Mouse (Mus musculus) lung, postnatal 0 days (tissue): Measurements from ENCODE around the gene Gm45713. TPM values are rescaled to one million over a fixed set of nuclear protein-coding genes. Genes with fewer than 3 reads are reported as not detected.
A peak's percentile ranks its signal among the peaks of the same experiment; 100 is the strongest.

Experiments
- ATAC-seq: fragments of 200-750 bp; cut with Nextera tagmentation; 2 replicates; pipeline ENCODE4 v1.8.0; 2017; ENCODE audit warnings: moderate library complexity
- DNase-seq: peaks from one replicate; pipeline ENCODE4 v3.0.0-alpha.2; 2016; ENCODE audit warnings: low spot score
- H3K27ac ChIP-seq: fragments of 300-500 bp; sonication (generic); 2 replicates; pipeline ENCODE4 v1.5.1; 2014; ENCODE audit warnings: antibody characterized with exemption, mild to moderate bottlenecking, low read length, mixed read lengths
- H3K27me3 ChIP-seq: fragments of 300-500 bp; sonication (generic); replicated peaks from 2 replicates; pipeline ENCODE4 v1.6.1; 2014; ENCODE audit warnings: low read length, mixed read lengths; ENCODE audit not compliant: insufficient read depth
- H3K36me3 ChIP-seq: fragments of 300-500 bp; sonication (generic); 2 replicates; pipeline ENCODE4 v1.6.1; 2014; ENCODE audit warnings: low read length, mixed read lengths; ENCODE audit not compliant: insufficient read depth
- H3K4me1 ChIP-seq: fragments of 300-500 bp; sonication (generic); 2 replicates; pipeline ENCODE4 v1.6.1; 2014; ENCODE audit warnings: antibody characterized with exemption, low read depth, low read length, mixed read lengths; ENCODE audit not compliant: insufficient read depth
- H3K4me2 ChIP-seq: fragments of 300-500 bp; sonication (generic); replicated peaks from 2 replicates; pipeline ENCODE4 v1.6.1; 2014; ENCODE audit warnings: low read depth, mild to moderate bottlenecking, low read length, moderate library complexity, mixed read lengths
- H3K4me3 ChIP-seq: fragments of 300-500 bp; sonication (generic); 2 replicates; pipeline ENCODE4 v1.5.1; 2014; ENCODE audit warnings: low read depth, low read length
- H3K9ac ChIP-seq: fragments of 300-500 bp; sonication (generic); replicated peaks from 2 replicates; pipeline ENCODE4 v1.6.1; 2014; ENCODE audit warnings: low read depth, mild to moderate bottlenecking
- H3K9me3 ChIP-seq: fragments of 300-500 bp; sonication (generic); 2 replicates; pipeline ENCODE4 v1.6.1; 2016; ENCODE audit warnings: low read length, mixed read lengths
- CTCF ChIP-seq: IDR thresholded peaks from 2 replicates; pipeline ENCODE4 v1.5.1; 2016; ENCODE audit warnings: antibody characterized with exemption, mild to moderate bottlenecking
- EP300 ChIP-seq: IDR thresholded peaks from 2 replicates; pipeline ENCODE4 v1.6.1; 2016; ENCODE audit warnings: antibody characterized with exemption, mild to moderate bottlenecking, control low read depth
- WGBS: fragments of 180-500 bp; shearing (Covaris S2); extraction: QIAGEN DNeasy Blood & Tissue Kit; methylation state at CpG from one replicate; pipeline ENCODE4 v1.1.7; 2014; 5-methylcytosine and 5-hydroxymethylcytosine counted together
- polyA plus RNA-seq: library from polyadenylated mRNA; unstranded; fragments of >200 nt; fragmentation: Nextera tagmentation; extraction: Ambion mirVana; gene quantifications from 2 replicates; pipeline ENCODE4 v1.2.1, GENCODE M21; 2015

The Gm45713 gene
- polyA plus RNA-seq, 1 experiment from 2014 or later: 0.62 TPM

- TF ChIP-seq EP300 (no peak), CTCF (no peak)
- DNase-seq (no peak), ATAC-seq (no peak)
- Histone ChIP-seq H3K4me3 (no peak overlapping the region), H3K9ac (no peak overlapping the region), H3K36me3 (0 out of 2 replicates have a peak, but pooled peaks cover 9% of the 10 kb centered on the region), H3K4me1 (no peaks in the 10 kb centered on the region), H3K27ac (no peak overlapping the region; the same call in 1 of the 2 replicates), H3K9me3 (no peaks in the 10 kb centered on the region), H3K27me3 (no peaks in the 10 kb centered on the region), H3K4me2 (no peak overlapping the region)
- WGBS: 52% methylated on average over 4 of the region's 4 CpGs
These were observed 14.3 kb upstream of the Gm45713 start for GRCm38 (mm10) chr7:45150321-45150720.

- 0 out of 2 replicates have a peak, but pooled peaks cover 12% of the 10 kb centered on the region for H3K36me3 ChIP-seq
- DNase-seq (peak; percentile 28), ATAC-seq (no peak)
- H3K9ac ChIP-seq: no peak overlapping the region
- H3K27ac ChIP-seq: no peak overlapping the region
- WGBS: 62% methylated on average over 6 of the region's 6 CpGs
- no peak overlapping the region for H3K4me3 ChIP-seq
- no peaks in the 10 kb centered on the region for H3K9me3 ChIP-seq
- TF ChIP-seq CTCF: no peak
- no peak for TF ChIP-seq EP300
- no peak overlapping the region for H3K4me2 ChIP-seq
- H3K27me3 ChIP-seq: no peaks in the 10 kb centered on the region
- no peaks in the 10 kb centered on the region for H3K4me1 ChIP-seq
These were observed 13.5 kb upstream of the Gm45713 start for GRCm38 (mm10) chr7:45149545-45149944.

- Histone ChIP-seq H3K4me2 (no peak overlapping the region), H3K9ac (no peak overlapping the region), H3K27me3 (no peaks in the 10 kb centered on the region), H3K36me3 (0 out of 2 replicates have a peak, but pooled peaks cover 12% of the 10 kb centered on the region), H3K27ac (no peak overlapping the region), H3K4me1 (no peaks in the 10 kb centered on the region), H3K4me3 (no peak overlapping the region), H3K9me3 (no peaks in the 10 kb centered on the region)
- 45% methylated on average over 4 of the region's 4 CpGs for WGBS
- ATAC-seq (no peak), DNase-seq (no peak)
- TF ChIP-seq EP300 (no peak), CTCF (no peak)
These were observed 12.6 kb upstream of the Gm45713 start for GRCm38 (mm10) chr7:45148534-45149098.

- H3K9ac ChIP-seq: no peak overlapping the region
- 0 out of 2 replicates have a peak, but pooled peaks cover 12% of the 10 kb centered on the region for H3K36me3 ChIP-seq
- H3K4me3 ChIP-seq: no peak overlapping the region
- H3K4me1 ChIP-seq: no peaks in the 10 kb centered on the region
- no peaks in the 10 kb centered on the region for H3K27me3 ChIP-seq
- H3K9me3 ChIP-seq: no peaks in the 10 kb centered on the region
- WGBS: 66% methylated on average over 11 of the region's 11 CpGs
- no peak overlapping the region for H3K27ac ChIP-seq
- no peak for ATAC-seq
- TF ChIP-seq EP300: no peak
- TF ChIP-seq CTCF: no peak
- DNase-seq: no peak
- no peak overlapping the region for H3K4me2 ChIP-seq
These were observed 11.9 kb upstream of the Gm45713 start for GRCm38 (mm10) chr7:45147899-45148298.

DNA sequence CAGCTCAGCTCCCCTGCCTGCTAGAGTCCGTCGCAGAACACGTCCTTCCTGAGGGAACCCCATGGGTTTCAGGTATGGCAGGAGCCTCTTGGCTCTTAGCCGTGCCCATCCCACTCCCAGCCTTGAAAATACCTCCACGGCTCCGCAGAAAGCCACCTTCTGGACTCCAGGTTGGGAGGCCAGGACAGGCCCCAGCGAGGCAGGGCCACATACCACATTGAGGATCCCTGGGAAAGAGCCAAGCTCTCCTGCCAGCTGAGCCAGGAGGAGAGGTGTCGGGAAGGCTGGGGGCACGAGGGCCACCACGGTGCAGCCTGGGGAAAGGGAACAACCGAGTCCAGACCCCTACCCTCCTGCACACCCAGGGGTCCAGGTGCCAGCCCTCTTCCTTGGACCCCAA lies 11.2 kb upstream of the Gm45713 start:
- no peak overlapping the region for H3K27ac ChIP-seq
- H3K4me3 ChIP-seq: no peak overlapping the region
- H3K4me1 ChIP-seq: no peaks in the 10 kb centered on the region
- H3K9ac ChIP-seq: no peak overlapping the region
- no peak overlapping the region for H3K4me2 ChIP-seq
- ATAC-seq (no peak), DNase-seq (no peak)
- TF ChIP-seq CTCF: no peak
- TF ChIP-seq EP300: no peak
- H3K36me3 ChIP-seq: 0 out of 2 replicates have a peak, but pooled peaks cover 12% of the 10 kb centered on the region
- no peaks in the 10 kb centered on the region for H3K27me3 ChIP-seq
- no peaks in the 10 kb centered on the region for H3K9me3 ChIP-seq
- WGBS: 90% methylated on average over 11 of the region's 11 CpGs

DNA sequence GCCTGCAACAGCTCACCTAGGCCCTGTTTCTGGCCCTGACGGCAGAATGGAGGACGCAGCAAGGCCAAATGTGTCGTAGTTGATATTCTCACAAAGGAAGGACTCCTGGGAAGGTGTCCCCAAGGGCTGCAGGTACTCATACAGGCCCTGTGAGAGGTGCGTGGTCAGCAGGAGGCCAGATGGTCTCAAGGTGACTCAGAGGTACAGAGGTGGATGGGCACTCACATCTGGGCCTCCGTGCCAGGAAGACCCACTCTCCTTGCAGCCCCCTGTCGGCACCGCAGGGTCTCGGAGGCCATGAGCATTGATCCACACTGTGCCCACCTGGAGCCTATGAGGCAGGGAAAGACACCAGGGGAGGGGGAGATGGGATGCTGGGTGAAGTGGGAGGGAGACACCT lies 9.4 kb upstream of the Gm45713 start:
- TF ChIP-seq EP300 (no peak), CTCF (no peak)
- 93% methylated on average over 8 of the region's 8 CpGs for WGBS
- ATAC-seq: no peak
- Histone ChIP-seq H3K9ac (no peak overlapping the region), H3K4me2 (no peak overlapping the region), H3K4me3 (no peak overlapping the region), H3K4me1 (no peaks in the 10 kb centered on the region), H3K9me3 (no peaks in the 10 kb centered on the region), H3K27ac (no peak overlapping the region), H3K36me3 (0 out of 2 replicates have a peak, but pooled peaks cover 12% of the 10 kb centered on the region), H3K27me3 (no peaks in the 10 kb centered on the region)
- no peak for DNase-seq
